Mouse (Mus musculus): ENCODE results near the gene Tmprss6. TPM values are rescaled to one million over a fixed set of nuclear protein-coding genes. Genes with fewer than 3 reads are reported as not detected.

Gene Tmprss6
- total RNA-seq, 2 experiments from 2014 or later = not detected

DNA sequence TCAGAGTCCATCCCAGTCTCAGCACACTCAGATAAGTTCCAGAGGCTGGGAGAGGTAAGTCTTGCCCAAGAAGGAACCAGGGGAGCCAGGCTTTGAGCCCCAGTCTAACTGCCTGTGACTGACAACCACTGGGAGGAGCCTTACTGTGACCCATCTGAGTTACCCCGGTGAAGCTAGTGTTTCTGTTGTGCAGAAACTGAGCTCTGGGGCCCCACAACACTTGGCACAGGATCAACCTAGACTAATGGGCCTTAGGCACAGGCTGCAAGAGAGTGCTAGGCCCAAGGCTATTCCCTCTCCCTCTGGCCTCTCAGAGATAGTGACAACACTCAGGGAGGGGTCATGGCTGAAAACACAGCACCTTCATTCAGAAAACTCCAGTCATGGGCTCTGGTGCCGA is 17.2 kb downstream of the Tmprss6 start:
- no peak for DNase-seq
- intact Hi-C loops (cut with DNase I) = no loop called here
- H3K4me3 ChIP-seq = no peak overlapping the region
- H3K27ac ChIP-seq = no peak overlapping the region
- TF ChIP-seq CTCF (IDR thresholded peaks at IDR 0.05) = no peak

DNA sequence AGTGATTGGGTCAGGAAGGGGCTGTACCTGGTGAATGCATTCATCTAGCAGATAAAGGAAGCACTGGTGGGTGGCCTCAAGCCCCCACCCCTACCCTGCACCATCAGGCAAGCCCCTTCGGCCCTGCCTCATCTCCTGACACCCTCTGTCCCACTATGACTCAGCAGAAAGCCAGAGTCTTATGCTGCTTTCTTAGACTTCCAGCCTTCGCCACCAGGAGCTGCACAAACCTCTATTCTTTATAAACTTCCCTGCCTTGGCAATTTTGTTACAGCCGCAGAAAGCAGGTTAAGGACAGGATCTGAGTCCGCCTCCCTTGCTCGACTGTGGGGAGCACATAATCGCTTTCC is 18.0 kb downstream of the Tmprss6 start:
- H3K4me3 ChIP-seq = no peak overlapping the region
- peak overlapping the region; percentile 59 for H3K27ac ChIP-seq
- DNase-seq = no peak
- TF ChIP-seq CTCF (IDR thresholded peaks at IDR 0.05) = no peak
- intact Hi-C loops (cut with DNase I) = no loop called here

DNA sequence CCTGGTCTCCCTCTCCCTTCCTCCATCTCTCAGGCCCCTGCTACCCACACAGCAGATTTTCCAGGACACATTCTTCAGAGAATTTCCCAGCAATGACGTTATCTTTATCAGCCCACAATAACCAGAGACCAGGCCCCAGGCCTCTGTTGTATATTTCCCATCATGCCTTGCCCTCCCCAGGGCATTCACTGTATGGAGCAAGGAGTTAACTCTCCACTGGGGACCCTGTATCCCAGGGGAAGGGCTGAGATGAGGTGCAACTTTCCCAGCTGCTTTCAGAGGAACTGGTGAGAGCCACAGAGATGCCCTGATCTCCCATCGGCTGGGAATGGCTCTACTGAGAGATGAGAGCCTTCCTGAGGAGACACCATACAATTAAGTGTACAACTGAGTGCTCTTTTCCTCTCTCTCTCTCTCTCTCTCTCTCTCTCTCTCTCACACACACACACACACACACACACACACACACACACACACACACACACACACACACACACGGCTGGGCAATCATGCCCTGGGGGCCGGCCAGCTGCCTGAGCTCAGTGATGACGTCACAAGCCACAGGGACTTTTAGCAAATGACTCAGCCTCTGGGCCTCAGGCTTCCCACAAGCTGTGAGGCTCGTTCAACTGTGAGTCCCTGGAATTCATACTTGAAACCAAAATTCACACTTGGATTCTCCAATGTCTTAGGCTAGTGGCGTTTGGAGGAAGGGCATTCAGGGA is 18.6 kb downstream of the Tmprss6 start:
- TF ChIP-seq CTCF (IDR thresholded peaks at IDR 0.05) = no peak
- peak; percentile 73 for DNase-seq
- Histone ChIP-seq H3K4me3 (no peak overlapping the region), H3K27ac (peak overlapping the region; percentile 87)
- intact Hi-C loops (cut with DNase I) = loop anchor here (5.0 kb wide), 1 partner anchor 132 kb away; no protein-coding TSS in a partner anchor

DNA sequence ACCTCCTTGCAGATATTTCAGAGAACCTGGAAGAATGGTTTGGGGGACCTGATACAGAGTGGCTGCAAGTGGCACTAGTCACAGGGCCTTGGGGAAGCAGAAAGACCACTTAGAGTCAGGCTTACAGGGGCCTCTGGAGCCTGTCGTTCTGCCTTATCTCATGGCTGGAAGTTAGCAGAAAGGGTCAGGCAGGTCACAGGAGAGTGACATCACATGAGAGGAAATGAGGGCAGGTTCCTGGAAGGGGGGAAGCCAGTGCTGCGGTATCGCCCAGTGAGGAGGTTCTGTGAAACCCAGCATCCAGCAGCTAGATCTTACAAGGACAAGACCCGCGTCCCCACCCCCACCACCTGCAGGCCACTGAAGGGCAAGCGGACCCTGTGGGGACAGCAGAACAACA is 19.3 kb downstream of the Tmprss6 start:
- no peak overlapping the region for H3K4me3 ChIP-seq
- H3K27ac ChIP-seq = peak overlapping the region; percentile 87
- intact Hi-C loops (cut with DNase I) = loop anchor here (5.0 kb wide), 1 partner anchor 133 kb away; no protein-coding TSS in a partner anchor
- TF ChIP-seq CTCF (IDR thresholded peaks at IDR 0.05) = no peak
- DNase-seq = no peak

DNA sequence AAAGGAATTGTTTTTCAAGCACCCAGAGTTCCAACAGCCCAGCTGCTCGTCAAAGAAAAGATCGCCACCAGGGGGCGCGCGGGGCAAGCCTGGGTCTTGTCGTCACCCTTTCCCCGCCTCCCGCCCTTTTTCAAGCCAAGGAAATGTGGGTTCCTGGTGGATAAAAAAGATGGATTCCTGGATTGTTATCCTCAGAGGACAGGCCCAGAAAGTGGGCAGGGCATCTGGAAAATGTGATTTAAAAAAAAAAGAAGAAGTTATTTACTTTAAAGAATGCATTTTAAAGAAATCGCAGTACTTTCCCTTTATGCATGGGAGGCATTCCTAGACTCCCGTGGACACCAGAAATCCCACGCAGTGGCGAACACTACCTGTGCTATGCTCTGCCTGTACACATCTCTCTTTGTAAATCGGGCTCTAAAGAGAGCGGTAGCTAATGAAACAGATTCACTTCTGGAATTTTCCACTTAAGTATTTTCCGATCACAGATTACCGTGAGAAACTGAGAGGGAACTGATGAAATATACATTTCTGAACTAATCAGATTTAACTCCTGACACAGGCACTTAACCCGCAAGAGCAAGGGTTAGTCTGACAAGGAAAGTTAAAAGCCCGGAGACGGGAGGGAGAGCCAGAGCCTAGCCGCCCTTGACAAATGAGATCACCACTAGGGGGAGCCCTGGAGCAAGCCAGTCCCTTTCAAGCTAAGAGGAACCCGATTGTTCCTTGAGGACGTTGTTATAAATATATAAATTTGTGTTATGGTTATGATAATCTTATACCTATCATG is 20.5 kb downstream of the Tmprss6 start:
- TF ChIP-seq CTCF (IDR thresholded peaks at IDR 0.05) = peak; percentile 96
- intact Hi-C loops (cut with DNase I) = loop anchor here (1.0 to 5.0 kb wide), 3 partner anchors 66 to 134 kb away; no protein-coding TSS in a partner anchor
- peak overlapping the region; percentile 87 for H3K27ac ChIP-seq
- H3K4me3 ChIP-seq = peak overlapping the region; percentile 80
- peak; percentile 96 for DNase-seq

DNA sequence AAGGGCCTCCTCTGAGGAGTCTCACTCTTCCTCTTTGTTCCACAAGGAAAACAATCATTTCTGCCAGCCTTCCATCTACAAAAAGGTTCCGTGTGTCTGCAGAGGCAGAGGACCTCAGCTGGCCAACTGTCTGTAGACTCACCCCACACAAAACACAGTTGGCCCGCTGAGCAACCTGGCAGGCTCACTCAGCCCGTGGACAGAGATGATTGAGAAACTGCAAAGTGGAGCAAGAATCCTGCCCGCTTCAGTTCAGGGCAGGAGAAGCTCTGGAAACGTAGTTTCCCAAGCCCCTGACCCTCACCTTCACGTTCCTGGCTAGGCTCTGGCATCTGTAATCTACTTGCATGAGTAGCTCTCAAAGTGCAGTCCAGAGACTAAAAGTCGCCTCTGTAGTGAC is 21.3 kb downstream of the Tmprss6 start:
- TF ChIP-seq CTCF (IDR thresholded peaks at IDR 0.05) = no peak
- Histone ChIP-seq H3K27ac (peak overlapping the region; percentile 80), H3K4me3 (no peak overlapping the region)
- intact Hi-C loops (cut with DNase I) = loop anchor here (1.0 to 5.0 kb wide), 2 partner anchors 85 to 135 kb away; no protein-coding TSS in a partner anchor
- peak; percentile 58 for DNase-seq

DNA sequence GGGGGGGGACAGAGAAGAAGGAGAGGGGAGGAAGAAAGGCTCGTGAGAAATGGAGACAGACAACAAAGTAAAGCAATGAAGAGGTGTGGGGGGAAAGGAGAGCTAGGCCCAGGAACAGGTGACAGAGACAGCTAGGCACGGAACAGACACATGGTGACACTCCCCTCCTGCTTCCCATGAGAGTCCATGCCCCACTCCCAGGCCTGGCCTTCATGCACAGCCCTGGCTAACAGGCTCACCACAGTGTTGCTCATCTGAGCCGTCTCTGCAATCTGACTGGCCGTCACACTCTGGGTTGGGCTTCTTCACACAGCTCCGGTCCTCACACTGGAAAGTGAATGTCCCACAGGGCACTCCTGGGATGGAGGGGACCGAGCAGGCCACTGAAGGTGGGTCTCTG is 24.6 kb downstream of the Tmprss6 start:
- TF ChIP-seq CTCF (IDR thresholded peaks at IDR 0.05) = no peak
- no peak for DNase-seq
- intact Hi-C loops (cut with DNase I) = no loop called here

DNA sequence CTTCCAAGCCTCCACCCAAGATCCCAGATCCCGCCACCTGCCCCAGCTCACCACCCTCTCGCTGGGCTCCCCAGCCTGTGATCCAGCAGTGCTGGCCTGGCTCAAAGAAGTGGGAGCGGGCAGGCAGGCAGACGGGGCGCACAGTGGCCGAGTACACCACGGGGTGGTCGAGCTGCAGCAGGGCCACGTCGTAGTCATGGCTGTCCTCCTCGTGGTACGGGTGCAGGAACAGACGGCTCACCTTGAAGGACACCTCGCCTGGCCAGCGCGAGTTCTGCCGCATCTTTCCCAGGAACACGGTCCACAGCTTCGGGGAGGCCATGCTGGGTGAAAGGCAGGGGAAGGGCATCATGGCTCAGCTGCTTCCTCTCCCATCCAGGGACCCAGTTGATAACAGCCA is 26.2 kb downstream of the Tmprss6 start:
- no peak for TF ChIP-seq CTCF (IDR thresholded peaks at IDR 0.05)
- DNase-seq = no peak
- no peak overlapping the region for H3K27ac ChIP-seq
- intact Hi-C loops (cut with DNase I) = no loop called here
- H3K4me3 ChIP-seq = no peak overlapping the region

More for the DNA sequence above, 24.6 kb downstream of the Tmprss6 start:
- Histone ChIP-seq H3K27ac (no peak overlapping the region), H3K4me3 (no peak overlapping the region)

DNA sequence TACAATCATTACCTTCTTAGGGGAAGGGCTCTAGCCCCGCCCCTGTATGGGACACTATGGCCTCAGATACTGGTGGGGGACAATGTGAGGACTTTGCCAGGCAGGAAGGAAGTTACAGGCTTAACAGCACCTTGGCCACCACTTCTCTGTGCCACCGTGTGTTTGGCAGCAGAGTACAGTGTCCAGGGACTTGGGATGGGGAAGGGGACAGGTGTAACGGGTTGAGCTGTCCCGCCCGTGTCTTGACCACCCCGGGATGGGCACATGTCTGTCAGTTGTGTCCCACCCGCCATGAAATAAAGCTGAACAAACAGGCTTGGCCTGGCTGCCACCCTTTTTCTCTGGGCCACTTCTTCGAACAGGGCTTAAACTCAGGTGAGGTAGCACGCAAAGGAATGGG is 29.5 kb downstream of the Tmprss6 start:
- TF ChIP-seq CTCF (IDR thresholded peaks at IDR 0.05) = no peak
- intact Hi-C loops (cut with DNase I) = no loop called here
- DNase-seq = no peak
- no peak overlapping the region for H3K27ac ChIP-seq
- no peak overlapping the region for H3K4me3 ChIP-seq

DNA sequence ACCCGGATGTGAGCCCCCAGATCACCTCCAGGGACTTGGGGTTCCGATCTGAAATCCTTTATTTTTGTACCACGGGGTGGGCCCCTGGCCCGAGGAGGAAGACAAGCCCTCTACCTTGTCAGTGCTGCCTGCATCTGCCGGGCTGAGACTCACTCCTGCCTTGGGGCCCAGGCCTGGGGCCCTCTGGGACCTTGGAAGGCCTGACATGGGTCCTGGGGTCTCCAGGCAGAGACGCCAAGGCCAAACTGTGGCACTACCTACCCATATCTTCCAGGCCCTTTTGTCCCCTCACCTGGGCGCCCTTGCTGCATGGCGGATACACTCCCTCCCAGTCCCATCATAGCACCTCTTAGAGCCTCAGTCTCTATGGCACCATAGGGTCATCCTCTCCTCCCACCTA is 29.9 kb downstream of the Tmprss6 start:
- DNase-seq = no peak
- intact Hi-C loops (cut with DNase I) = no loop called here
- Histone ChIP-seq H3K4me3 (no peak overlapping the region), H3K27ac (no peak overlapping the region)
- TF ChIP-seq CTCF (IDR thresholded peaks at IDR 0.05) = no peak

DNA sequence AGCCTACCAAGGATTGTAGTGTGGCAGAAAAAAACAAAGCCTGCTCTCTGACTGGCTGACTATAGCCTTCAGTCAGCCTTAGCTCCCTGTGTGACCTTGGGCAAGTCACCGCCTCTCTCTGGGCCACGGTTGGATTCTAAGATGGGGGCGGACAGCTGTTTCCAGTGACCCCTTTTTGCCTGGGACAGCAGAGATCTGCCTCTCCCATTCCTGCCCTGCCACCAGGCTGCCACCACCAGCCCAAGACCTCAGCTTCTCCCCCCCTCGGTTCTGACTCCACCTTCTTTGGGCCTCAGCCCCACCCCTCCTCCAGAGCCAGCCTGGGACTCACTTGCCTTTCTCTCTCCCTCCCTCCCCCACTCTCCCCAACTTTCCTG is 30.4 kb downstream of the Tmprss6 start:
- Histone ChIP-seq H3K27ac (peak overlapping the region; percentile 77), H3K4me3 (no peak overlapping the region)
- no peak for TF ChIP-seq CTCF (IDR thresholded peaks at IDR 0.05)
- DNase-seq = no peak
- intact Hi-C loops (cut with DNase I) = no loop called here

DNA sequence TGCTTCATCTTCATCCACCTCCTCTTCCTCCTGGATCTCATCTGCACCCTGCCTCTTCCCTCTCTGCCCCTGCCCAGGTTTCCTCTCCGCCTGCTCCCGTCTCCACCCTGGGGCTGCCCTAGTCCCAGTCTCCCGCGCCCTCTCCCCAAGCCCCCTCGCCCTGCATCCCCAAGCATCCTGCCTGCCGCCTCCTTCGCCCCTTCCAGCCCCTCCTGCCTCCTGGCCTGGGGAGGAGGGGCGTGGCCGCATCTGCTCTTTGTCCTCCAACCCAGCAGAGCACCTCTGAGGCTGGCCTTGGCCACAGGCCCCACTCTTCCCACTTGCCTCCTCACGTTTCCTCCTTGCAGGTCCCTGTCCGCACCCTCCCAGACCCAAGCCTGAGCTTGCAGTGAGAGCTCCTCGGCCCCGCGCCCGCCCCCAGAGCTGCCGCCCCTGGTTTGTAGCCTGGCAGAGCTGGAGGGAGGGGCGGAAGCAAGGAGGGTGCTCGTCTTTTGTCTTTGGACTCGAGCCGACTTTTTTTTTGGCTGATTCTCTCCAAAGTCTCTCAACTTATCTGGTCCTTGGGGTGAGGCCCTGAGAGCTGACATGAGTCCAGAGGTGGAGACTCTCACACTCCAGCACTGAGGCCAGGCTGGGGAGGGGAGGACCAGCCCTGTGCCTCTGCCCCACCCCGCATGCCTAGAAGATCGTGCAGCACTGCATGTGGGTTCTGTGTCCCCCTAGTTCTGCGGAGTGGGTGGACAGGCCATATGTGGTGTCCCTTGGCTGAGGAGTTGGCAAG is 31.0 kb downstream of the Tmprss6 start:
- DNase-seq = peak; percentile 68
- intact Hi-C loops (cut with DNase I) = no loop called here
- TF ChIP-seq CTCF (IDR thresholded peaks at IDR 0.05) = no peak
- Histone ChIP-seq H3K4me3 (peak overlapping the region; percentile 56), H3K27ac (peak overlapping the region; percentile 77)
